Mouse (Mus musculus): ENCODE data around the gene Nrp2. TPM values are rescaled to one million over a fixed set of nuclear protein-coding genes. Genes with fewer than 3 reads are reported as not detected.

Gene Nrp2
- polyA plus RNA-seq (2015; fragmentation: Nextera tagmentation; extraction: Ambion mirVana) = 1.6 and 1.7 TPM in 2 replicates

GRCm38 (mm10) chr1:62703158-62704116 lies at the start of gene Nrp2:
Nrp2 (plus strand) TSS chr1:62703285.
- peak; percentile 17 for DNase-seq (ENCODE audit: low spot score)

GRCm38 (mm10) chr1:62654436-62654835 lies 48.6 kb upstream of the Nrp2 start:
- DNase-seq (ENCODE audit: low spot score) = no peak

DNA sequence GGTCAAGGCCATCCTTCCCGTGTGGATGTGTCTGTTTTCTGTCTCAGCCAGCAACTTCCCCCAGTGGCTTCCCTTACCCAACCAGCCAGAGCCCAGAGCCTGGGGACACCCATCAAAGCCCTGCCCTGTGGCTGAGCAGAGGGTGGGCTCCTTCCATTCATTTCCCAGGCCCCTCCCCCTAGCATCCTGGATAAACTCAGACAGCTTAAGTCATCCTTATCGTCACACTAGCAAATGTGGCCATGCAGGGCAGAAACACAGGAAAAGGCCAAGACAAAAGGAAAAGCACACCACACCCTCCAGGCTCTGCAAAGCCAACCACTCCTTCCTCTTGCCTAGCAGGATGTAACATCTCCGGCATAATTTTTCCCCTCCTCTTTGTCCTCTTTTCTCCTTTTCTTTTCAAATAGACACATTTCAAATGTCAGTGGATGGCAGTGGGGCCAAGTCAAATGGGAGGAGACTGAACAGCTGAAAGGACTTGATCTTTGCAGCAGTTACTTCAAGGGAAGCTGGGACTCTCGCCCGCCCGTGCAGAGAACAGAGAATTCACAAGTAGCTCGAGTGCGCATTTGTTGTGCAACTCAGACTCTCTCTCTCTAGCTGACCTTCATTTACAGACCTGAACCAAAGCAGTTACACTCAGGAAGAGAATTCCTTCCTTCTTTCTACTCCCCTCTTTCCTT lies 38.0 kb upstream of the Nrp2 start:
- DNase-seq (ENCODE audit: low spot score) = no peak

DNA sequence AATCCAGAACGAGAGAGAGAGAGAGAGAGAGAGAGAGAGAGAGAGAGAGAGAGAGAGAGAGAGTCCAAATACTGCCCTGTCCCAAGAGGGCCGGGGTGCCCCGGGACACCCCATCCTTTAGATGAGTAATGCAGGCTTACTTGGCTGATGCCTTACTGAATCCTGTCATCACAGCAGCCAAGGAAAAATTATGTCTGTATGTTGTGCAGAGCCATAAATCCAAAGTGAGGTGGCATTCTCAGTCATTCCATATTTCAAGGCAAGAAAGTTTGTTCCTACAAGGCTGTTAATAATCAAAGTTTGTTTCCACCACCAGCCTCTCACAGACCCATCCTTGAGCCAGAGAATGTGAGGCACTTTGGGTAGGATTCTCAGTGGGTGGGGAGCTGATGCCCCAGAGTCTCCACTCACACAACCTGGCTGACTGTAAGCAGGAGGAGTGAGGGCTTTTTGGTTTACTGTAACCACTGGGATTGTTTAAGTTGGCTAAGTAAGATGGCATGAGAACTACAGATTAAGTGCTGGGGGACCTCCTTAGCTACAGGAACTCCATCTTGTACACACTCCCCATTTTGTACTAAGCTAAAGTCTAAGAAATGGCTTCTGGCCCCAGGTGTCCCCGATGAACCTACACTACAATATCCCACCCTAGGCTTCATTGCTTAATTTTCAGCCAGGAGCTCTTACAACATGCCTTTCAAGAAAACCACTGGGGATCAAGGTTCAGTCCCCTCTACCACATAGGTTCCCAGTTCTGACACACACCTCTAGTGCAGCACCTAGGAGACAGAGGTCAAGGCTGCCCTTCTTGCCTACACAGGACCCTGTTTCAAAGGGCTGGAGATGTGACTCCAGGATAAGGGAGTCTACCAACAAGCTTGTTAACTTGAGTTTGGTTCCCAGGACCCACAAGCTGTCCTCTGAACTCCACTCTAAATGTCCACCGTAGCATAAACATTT lies 37.0 kb upstream of the Nrp2 start:
- DNase-seq (ENCODE audit: low spot score) = no peak

GRCm38 (mm10) chr1:62666780-62667179 lies 36.3 kb upstream of the Nrp2 start:
- DNase-seq (ENCODE audit: low spot score) = no peak

DNA sequence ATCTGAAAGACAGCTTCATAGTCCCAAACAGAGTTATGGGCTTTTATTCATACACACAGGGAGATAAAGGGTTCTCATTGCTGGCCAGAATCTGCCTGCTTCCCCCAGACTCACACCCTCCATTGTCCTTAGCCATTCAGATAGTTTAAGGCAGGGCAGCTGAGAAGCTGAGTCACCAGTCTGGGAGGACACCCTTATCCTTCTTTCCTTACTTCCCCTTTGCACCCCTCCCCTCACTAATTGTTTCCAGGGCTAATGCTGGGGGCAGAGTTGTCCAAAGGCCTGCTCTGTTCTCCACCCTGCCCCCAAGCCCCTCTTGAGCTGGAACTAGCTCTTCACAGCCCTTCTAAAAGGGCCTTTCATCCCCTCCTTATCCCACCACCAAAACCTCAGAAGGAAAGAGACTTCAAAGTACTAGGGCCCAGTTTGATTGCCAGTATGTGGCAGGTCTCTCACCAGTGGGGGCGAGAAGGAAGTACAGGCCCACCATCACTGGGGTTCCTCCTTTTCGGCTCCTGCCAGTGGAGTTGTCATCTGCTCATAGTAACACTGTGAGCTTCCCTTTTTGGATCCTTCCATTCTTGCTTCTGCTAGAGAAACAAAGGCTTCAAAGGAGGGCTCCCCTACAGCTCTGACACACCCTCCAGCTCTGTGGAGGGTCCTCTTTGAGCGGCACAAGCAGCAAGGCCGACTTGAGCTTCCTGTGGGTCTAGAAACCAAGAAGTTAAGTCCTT lies 24.3 kb upstream of the Nrp2 start:
- DNase-seq (ENCODE audit: low spot score) = no peak

DNA sequence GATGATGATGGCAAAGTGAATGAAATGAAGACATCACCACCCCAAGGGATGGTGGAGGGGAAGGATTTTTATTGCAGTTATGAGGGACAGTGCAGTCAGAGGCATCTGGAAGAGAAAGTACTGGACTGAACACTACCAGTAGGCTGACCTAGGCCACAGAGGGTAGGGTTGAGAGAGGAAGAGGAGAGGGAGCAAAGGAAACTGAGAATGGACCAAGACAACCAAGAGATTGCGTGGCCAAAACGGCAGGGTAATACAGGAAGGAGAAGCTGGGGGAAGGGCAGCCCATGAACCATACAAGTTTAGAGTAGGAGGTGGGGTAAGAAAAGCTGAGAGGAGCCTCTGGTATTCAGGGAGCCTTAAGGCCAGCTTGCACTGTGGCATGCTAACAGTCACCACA lies 23.6 kb upstream of the Nrp2 start:
- no peak for DNase-seq (ENCODE audit: low spot score)

GRCm38 (mm10) chr1:62682456-62683385 lies 20.4 kb upstream of the Nrp2 start:
- no peak for DNase-seq (ENCODE audit: low spot score)

GRCm38 (mm10) chr1:62683498-62683897 lies 19.6 kb upstream of the Nrp2 start:
- no peak for DNase-seq (ENCODE audit: low spot score)

DNA sequence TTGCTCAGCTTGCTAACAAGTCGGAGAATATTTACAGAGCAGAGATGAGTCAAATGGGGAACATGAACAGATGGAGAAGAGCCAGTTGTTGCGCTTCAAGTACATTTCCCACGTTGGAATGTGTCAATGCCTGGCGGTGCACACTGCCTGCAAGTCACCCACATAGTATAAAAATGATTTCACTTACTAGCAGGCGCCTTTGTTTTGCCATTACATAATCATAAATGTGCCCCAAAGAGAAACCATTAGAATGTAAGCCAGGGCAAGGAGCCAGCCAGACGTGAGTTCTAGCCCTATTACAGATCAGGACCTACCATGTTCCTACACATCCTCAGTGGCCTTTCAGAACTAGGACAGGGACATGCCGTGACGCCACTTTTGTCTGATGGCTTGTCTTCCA lies 15.6 kb upstream of the Nrp2 start:
- DNase-seq (ENCODE audit: low spot score) = no peak

GRCm38 (mm10) chr1:62691175-62691574 lies 11.9 kb upstream of the Nrp2 start:
- DNase-seq (ENCODE audit: low spot score) = no peak

- DNase-seq (ENCODE audit: low spot score) = no peak
Observed at GRCm38 (mm10) chr1:62696312-62696982, 6.6 kb upstream of the Nrp2 start.

DNA sequence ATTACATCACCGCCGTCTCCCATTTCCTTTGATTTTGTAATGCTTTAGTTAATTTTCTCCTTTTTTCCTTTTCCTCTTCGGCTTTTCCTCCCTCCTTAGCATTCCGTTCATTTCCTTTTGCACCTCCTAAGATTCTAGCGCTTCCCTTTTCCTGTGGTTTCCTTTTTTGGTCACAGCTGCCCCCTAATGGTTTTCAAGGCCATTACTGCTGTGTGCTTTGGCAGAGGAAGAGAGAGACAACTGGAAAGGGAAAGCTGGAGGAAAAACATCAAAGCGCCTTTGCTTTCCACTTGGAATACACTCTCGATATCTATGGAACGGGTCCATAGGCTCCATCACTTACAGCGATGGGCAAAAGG lies 6.1 kb upstream of the Nrp2 start:
- DNase-seq (ENCODE audit: low spot score) = no peak

DNA sequence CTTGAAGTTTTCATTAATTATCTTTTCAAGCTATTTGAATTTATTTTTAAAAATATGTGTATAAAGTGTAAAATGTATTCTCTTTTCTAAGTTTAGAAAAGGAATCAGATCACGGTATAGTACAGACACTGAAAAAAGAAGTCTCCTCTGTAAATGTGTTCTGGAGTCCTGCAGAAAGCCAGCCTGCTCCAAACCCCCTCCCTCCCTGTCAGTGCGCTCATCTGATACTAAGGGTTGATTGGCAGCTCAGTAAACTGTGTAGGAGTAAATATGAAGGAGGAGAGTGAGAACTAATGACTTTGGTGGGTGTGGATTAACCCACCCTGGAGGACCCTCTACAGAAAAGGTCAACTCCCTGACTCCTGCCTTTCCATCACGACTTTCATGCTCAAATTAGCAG lies 5.7 kb upstream of the Nrp2 start:
- DNase-seq (ENCODE audit: low spot score) = no peak

DNA sequence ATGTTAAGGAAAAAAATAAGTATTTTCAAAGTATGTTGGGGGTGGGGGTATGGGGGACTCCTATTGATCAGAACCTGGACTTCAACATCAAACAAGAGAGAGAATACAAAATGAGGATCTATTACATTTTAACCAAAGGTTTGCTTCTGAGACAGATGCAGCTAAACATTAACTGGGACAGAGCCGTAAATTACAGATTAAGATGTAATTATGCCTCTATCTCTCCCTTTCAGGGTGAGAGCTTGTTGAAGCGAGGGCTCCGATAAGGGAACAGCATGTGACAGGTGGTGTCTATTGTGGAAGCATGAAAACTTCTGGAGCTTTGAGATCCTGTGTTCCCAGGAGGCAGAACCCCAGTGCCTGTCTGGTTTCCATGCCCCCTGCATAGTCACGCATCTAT lies 3.3 kb upstream of the Nrp2 start:
- no peak for DNase-seq (ENCODE audit: low spot score)

DNA sequence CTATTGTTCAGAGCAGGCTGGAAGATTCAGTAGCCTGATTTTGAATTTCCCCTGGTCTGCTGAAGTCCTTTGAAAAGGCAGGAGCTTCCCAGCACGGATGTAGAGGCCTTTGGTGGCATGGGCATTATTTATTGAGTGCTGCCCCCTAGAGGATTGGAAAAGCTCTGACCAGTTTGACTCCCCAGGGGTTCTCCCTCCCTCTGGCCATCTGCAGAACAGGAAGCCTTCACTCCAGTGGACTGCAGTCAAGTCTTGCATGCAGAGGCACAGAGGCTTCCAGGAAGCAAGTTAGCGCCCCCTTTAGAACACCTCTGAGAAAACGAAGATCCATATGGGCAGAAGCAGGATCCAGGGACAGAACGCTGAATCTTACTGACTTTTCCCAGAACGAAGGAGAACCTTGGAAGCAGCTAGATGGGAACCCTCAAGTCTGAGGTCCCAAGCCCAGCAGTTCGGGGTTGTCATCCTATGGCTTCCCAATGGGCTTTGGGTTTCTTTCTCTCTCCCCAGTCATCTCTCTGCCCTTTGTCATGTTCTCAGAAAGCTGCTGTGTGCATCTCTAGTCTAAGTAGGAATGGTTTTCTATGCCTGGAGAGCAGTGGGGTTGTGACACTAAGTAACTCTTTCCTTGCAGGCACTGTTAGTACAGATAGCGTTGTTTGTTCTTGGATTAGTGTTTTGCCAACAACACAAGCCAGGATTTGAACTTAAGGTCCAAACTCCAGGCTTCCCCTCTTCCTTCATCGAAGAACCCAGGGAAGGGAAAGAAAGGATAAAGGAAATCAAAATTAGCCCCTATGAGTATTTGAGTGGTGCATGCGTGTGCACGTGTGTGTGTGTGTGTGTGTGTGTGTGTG lies 1.8 kb upstream of the Nrp2 start:
- peak; percentile 32 for DNase-seq (ENCODE audit: low spot score)

GRCm38 (mm10) chr1:62702743-62703142 lies 342 bp upstream of the Nrp2 start:
- no peak for DNase-seq (ENCODE audit: low spot score)

Measured in thymus, postnatal 0 days (tissue).